Mouse (Mus musculus): Measurements from ENCODE around the gene Alkbh6. TPM values are rescaled to one million over a fixed set of nuclear protein-coding genes. Genes with fewer than 3 reads are reported as not detected.
A peak's percentile ranks its signal among the peaks of the same experiment; 100 is the strongest.

Alkbh6 gene
- polyA plus RNA-seq, 1 experiment from 2014 or later = 68.9 TPM

DNA sequence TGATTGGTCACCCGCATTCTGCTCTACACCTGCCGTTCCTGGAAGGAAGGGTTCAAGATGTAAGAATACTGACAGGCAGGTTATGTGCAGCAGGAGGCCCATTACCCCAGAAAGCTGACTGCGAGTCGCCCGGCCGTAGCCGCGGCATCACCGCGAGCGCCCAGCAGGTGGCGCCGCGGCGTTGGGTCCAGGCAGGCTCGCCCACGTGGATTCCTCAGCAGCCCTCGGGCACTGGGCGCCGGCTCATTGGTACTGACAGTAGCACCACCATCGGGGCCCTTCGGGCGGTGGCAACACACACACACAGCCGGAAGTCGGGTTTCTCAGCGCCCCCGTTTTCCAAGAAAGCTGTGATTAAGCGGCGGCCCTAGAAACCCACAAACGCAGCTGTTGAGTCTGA is 39.3 kb downstream of the Alkbh6 start:
- H3K4me2 ChIP-seq (ENCODE audit: low read length) = no peak overlapping the region
- no peak for ATAC-seq (ENCODE audit: insufficient number of reproducible peaks, insufficient read depth, low FRiP score, low read depth)
- H3K4me3 ChIP-seq (ENCODE audit: control insufficient read depth in 1 of 2, insufficient read depth in 1 of 2, low read depth in 1 of 2, low read length in 2 of 2) = no peak overlapping the region
- H3K9ac ChIP-seq (ENCODE audit: low read length) = no peak overlapping the region
- no peaks in the 10 kb centered on the region for H3K9me3 ChIP-seq (ENCODE audit: control insufficient read depth, low read length)
- whole genome bisulfite sequencing = 1% methylated on average over 30 of the region's 30 CpGs
- peaks cover 43% of the 10 kb centered on the region for H3K27me3 ChIP-seq (ENCODE audit: control insufficient read depth, insufficient read depth, low read length)
- H3K27ac ChIP-seq (replicated peaks in 1 of 2; ENCODE audit: control insufficient read depth in 1 of 2, insufficient read depth in 1 of 2, low read depth in 2 of 2, low read length in 2 of 2) = no peak overlapping the region
- H3K4me1 ChIP-seq (ENCODE audit: control insufficient read depth in 2 of 2, insufficient read depth in 2 of 2, low read length in 2 of 2) = no peaks in the 10 kb centered on the region
- H3K36me3 ChIP-seq (ENCODE audit: control insufficient read depth, insufficient read depth, low read length) = no peaks in the 10 kb centered on the region

DNA sequence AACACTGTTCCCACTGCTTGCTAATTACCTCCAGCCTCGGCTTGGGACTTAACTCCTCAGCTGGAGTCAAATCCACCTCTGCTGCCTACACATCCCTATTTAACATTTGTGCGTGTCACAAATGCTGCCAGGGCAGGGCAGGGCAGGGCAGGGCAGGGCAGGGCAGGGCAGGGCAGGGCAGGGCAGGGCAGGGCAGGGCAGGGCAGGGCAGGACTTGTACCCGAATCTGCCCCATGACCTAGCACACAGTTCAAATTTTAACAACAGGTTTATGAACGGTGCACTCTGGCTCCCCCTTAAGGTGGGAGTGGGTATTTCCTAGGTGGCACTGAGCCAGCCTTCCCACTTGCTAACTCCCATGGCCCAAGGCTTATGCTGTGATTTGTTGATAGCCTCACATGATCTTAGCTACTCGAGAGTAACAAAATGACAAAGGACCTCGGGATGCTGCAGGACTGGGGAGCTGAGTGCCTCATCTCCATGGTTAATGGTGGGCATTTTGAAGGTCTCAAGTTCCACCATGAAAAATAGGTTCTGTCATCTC is 44.8 kb downstream of the Alkbh6 start:
- ATAC-seq (ENCODE audit: insufficient number of reproducible peaks, insufficient read depth, low FRiP score, low read depth) = no peak
- Histone ChIP-seq H3K36me3 (ENCODE audit: control insufficient read depth, insufficient read depth, low read length) (no peaks in the 10 kb centered on the region), H3K27ac (replicated peaks in 1 of 2; ENCODE audit: control insufficient read depth in 1 of 2, insufficient read depth in 1 of 2, low read depth in 2 of 2, low read length in 2 of 2) (no peak overlapping the region), H3K4me2 (ENCODE audit: low read length) (no peak overlapping the region), H3K9me3 (ENCODE audit: control insufficient read depth, low read length) (no peaks in the 10 kb centered on the region), H3K4me1 (ENCODE audit: control insufficient read depth in 2 of 2, insufficient read depth in 2 of 2, low read length in 2 of 2) (peaks cover 0 to 2% of the 10 kb centered on the region in 2 experiments; a peak in 1 of 4 replicates), H3K27me3 (ENCODE audit: control insufficient read depth, insufficient read depth, low read length) (peaks cover 19% of the 10 kb centered on the region), H3K9ac (ENCODE audit: low read length) (no peak overlapping the region), H3K4me3 (ENCODE audit: control insufficient read depth in 1 of 2, insufficient read depth in 1 of 2, low read depth in 1 of 2, low read length in 2 of 2) (no peak overlapping the region)
- WGBS = 24% methylated on average over 6 of the region's 6 CpGs

DNA sequence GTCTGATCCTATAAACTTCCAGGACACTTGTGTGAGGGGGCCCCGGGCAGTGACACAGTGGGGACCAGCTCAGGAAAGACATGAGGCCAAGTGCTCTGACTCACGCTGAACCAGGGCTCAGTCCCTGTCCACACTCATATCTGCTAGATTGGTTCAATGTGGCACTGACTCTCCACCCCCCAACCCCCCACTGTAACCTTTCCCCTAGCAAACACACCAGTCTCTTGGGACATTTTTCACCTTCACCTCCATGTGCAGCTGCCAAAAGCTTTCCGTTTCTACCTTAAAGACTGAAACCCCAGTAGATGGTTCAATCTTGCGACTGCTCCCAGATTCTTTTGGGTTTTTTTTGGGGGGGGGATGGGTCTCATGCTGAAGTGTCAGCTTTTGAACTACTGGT is 45.5 kb downstream of the Alkbh6 start:
- H3K9me3 ChIP-seq (ENCODE audit: control insufficient read depth, low read length) = no peaks in the 10 kb centered on the region
- no peak overlapping the region for H3K4me2 ChIP-seq (ENCODE audit: low read length)
- WGBS = 65% methylated on average over 4 of the region's 4 CpGs
- no peak overlapping the region for H3K9ac ChIP-seq (ENCODE audit: low read length)
- H3K4me1 ChIP-seq (ENCODE audit: control insufficient read depth in 2 of 2, insufficient read depth in 2 of 2, low read length in 2 of 2) = peaks cover 0 to 2% of the 10 kb centered on the region in 2 experiments; a peak in 1 of 4 replicates
- H3K27ac ChIP-seq (replicated peaks in 1 of 2; ENCODE audit: control insufficient read depth in 1 of 2, insufficient read depth in 1 of 2, low read depth in 2 of 2, low read length in 2 of 2) = no peak overlapping the region
- no peaks in the 10 kb centered on the region for H3K36me3 ChIP-seq (ENCODE audit: control insufficient read depth, insufficient read depth, low read length)
- no peak overlapping the region for H3K4me3 ChIP-seq (ENCODE audit: control insufficient read depth in 1 of 2, insufficient read depth in 1 of 2, low read depth in 1 of 2, low read length in 2 of 2)
- peaks cover 12% of the 10 kb centered on the region for H3K27me3 ChIP-seq (ENCODE audit: control insufficient read depth, insufficient read depth, low read length)
- ATAC-seq (ENCODE audit: insufficient number of reproducible peaks, insufficient read depth, low FRiP score, low read depth) = no peak

DNA sequence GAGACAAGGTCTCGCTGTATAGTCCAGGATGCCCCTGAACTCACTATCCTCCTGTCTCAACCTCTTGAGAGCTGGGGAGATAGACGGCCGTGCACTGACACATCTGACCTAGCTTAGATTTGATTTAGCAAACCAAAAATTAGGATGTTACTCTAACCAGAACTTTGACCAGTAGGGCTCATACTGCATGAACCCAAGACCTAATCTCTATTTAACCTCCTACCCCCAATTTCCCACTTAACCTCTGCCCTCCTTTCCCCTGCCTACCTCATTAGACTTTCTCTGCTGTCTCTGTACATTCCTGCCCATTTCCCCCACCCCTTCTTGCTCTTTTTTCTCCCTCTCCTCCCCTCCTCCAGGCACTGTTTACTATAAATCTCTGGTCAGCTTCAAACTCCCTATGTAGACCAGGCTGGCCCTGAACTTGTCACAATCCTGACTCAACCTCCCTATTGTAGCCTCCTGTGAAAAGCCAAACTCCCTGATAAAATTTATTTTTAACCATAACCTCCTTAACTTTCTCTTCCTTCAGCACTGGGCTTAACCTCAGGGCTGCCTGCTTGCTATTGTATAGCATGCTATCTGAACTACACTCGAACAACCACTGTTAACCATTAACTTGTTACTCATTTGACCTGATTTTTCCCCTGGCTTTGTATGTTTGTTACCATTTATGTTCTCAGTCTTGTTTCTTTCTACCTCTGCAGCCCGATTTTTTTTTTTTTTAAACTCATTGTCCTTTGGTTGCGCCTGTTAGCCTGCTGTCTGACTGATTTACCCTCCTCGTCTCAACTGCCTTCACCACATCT is 50.1 kb downstream of the Alkbh6 start:
- 69% methylated on average over 7 of the region's 7 CpGs for WGBS

DNA sequence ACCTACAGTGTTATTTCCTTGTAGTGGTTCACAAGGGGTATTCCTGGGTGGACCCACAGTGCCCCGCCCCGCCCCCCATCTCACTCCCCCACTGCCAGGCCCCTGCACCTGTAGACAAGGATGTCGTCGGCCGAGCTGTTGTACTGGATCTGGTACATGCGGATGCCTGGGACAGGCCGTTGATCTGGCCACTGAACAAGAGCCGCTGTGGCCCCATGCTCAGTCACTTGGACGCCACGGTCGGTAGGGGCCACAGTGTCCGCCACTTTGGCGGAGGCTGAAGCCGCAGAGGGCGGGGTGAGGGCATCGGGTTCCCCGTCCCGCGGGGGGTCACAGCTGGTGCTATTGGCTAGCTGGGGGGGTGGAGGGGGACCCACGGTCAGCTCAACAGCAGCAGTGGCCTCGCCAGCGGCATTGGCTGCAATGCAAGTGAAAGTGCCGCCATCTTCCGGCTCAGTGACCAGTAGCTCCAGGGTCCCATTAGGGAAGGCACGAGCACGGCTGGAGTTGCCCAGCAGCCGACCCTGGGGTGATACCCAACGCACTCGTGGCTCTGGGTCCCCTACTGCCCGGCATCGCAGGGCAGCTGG is 50.9 kb downstream of the Alkbh6 start:
- no peaks in the 10 kb centered on the region for H3K36me3 ChIP-seq (ENCODE audit: control insufficient read depth, insufficient read depth, low read length)
- no peak overlapping the region for H3K4me2 ChIP-seq (ENCODE audit: low read length)
- peaks cover 7% of the 10 kb centered on the region for H3K27me3 ChIP-seq (ENCODE audit: control insufficient read depth, insufficient read depth, low read length)
- no peak overlapping the region for H3K4me3 ChIP-seq (ENCODE audit: control insufficient read depth in 1 of 2, insufficient read depth in 1 of 2, low read depth in 1 of 2, low read length in 2 of 2)
- H3K4me1 ChIP-seq (ENCODE audit: control insufficient read depth in 2 of 2, insufficient read depth in 2 of 2, low read length in 2 of 2) = peaks cover 2 to 11% of the 10 kb centered on the region in 2 experiments; a peak in 2 of 4 replicates
- no peak overlapping the region for H3K9ac ChIP-seq (ENCODE audit: low read length)
- WGBS = 76% methylated on average over 31 of the region's 31 CpGs
- no peak overlapping the region for H3K27ac ChIP-seq (replicated peaks in 1 of 2; ENCODE audit: control insufficient read depth in 1 of 2, insufficient read depth in 1 of 2, low read depth in 2 of 2, low read length in 2 of 2)
- ATAC-seq (ENCODE audit: insufficient number of reproducible peaks, insufficient read depth, low FRiP score, low read depth) = no peak
- H3K9me3 ChIP-seq (ENCODE audit: control insufficient read depth, low read length) = no peaks in the 10 kb centered on the region

More for the DNA sequence above, 50.1 kb downstream of the Alkbh6 start:
- Histone ChIP-seq H3K4me1 (ENCODE audit: control insufficient read depth in 2 of 2, insufficient read depth in 2 of 2, low read length in 2 of 2) (peaks cover 3 to 11% of the 10 kb centered on the region in 2 experiments; a peak in 3 of 4 replicates), H3K9me3 (ENCODE audit: control insufficient read depth, low read length) (no peaks in the 10 kb centered on the region), H3K9ac (ENCODE audit: low read length) (no peak overlapping the region), H3K36me3 (ENCODE audit: control insufficient read depth, insufficient read depth, low read length) (no peaks in the 10 kb centered on the region), H3K27ac (replicated peaks in 1 of 2; ENCODE audit: control insufficient read depth in 1 of 2, insufficient read depth in 1 of 2, low read depth in 2 of 2, low read length in 2 of 2) (no peak overlapping the region), H3K4me2 (ENCODE audit: low read length) (no peak overlapping the region), H3K27me3 (ENCODE audit: control insufficient read depth, insufficient read depth, low read length) (no peaks in the 10 kb centered on the region), H3K4me3 (ENCODE audit: control insufficient read depth in 1 of 2, insufficient read depth in 1 of 2, low read depth in 1 of 2, low read length in 2 of 2) (no peak overlapping the region)
- ATAC-seq (ENCODE audit: insufficient number of reproducible peaks, insufficient read depth, low FRiP score, low read depth) = no peak

DNA sequence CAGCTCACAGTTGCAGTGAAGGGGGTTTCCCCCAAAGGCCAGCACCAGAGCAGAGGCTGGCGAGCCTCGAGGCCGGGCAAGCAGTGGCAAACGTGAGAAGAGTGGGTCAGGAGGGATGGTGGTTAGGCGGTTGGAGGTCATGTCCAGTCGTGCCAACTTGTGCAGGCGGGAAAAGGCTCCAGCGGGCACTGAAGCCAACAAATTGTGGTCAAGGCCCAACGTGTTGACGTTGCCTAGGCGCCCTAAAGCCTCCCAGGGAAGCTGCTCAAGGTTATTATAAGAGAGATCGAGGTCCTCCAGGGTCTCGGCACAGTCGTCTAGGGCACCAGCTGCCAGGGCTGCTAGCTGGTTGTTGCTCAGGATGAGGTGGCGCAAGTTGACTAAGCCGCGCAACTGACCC is 51.5 kb downstream of the Alkbh6 start:
- WGBS = 80% methylated on average over 17 of the region's 17 CpGs
- H3K27me3 ChIP-seq (ENCODE audit: control insufficient read depth, insufficient read depth, low read length) = peaks cover 12% of the 10 kb centered on the region

DNA sequence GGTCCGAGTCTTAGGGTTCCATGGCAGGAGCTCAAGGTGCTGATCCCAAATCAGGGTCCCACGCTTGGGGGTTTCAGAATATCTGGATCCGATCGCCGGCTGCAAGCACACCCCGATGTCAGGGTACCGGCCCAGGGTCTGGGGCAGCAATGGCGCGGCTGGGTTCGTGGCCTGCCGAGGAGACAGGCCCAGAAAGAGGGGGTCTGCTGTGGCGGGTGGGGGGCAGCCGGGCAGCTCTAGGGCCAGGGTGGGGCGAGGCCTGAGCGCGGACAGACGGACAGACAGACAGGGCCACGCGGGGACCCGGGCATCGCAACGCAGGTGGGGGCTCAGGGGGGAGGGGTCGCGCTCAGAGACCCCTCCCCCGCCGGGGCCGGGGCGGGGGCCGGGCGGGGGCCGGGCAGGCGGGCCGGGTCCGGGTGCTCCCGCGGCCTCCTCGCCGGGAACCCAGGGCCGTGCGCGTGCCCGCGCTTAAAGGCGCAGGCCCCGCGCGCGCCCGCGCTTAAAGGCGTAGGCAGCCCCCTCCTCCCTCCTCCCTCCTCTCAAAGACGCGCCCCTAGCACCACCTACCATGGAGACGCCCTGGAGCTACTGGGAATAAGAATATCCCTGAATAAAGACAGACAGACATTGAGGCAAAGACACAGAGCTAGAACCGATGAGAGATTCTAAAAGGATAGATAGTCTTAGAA is 54.3 kb downstream of the Alkbh6 start, which contains the start of gene Lrfn3:
Lrfn3 (minus strand) TSS at position 121 of the 692 bp plus-strand sequence.
- Histone ChIP-seq H3K27ac (replicated peaks in 1 of 2; ENCODE audit: control insufficient read depth in 1 of 2, insufficient read depth in 1 of 2, low read depth in 2 of 2, low read length in 2 of 2) (no peak within 1 kb of the TSS), H3K27me3 (ENCODE audit: control insufficient read depth, insufficient read depth, low read length) (peaks cover 16% of the 10 kb centered on the region), H3K4me2 (ENCODE audit: low read length) (peak within 1 kb of the TSS; percentile 85), H3K9me3 (ENCODE audit: control insufficient read depth, low read length) (no peaks in the 10 kb centered on the region), H3K4me1 (ENCODE audit: control insufficient read depth in 2 of 2, insufficient read depth in 2 of 2, low read length in 2 of 2) (peaks cover 2 to 11% of the 10 kb centered on the region in 2 experiments; a peak in 2 of 4 replicates), H3K4me3 (ENCODE audit: control insufficient read depth in 1 of 2, insufficient read depth in 1 of 2, low read depth in 1 of 2, low read length in 2 of 2) (peak within 1 kb of the TSS; percentile 49 to 66), H3K9ac (ENCODE audit: low read length) (peak within 1 kb of the TSS; percentile 82), H3K36me3 (ENCODE audit: control insufficient read depth, insufficient read depth, low read length) (no peaks in the 10 kb centered on the region)
- 2% methylated on average over 40 of the region's 55 CpGs for WGBS
- ATAC-seq (ENCODE audit: insufficient number of reproducible peaks, insufficient read depth, low FRiP score, low read depth) = peak; percentile 40; the same call in 1 of the 2 replicates

More for the DNA sequence above, 51.5 kb downstream of the Alkbh6 start:
- no peak overlapping the region for H3K9ac ChIP-seq (ENCODE audit: low read length)
- H3K9me3 ChIP-seq (ENCODE audit: control insufficient read depth, low read length) = no peaks in the 10 kb centered on the region
- no peak overlapping the region for H3K27ac ChIP-seq (replicated peaks in 1 of 2; ENCODE audit: control insufficient read depth in 1 of 2, insufficient read depth in 1 of 2, low read depth in 2 of 2, low read length in 2 of 2)
- peaks cover 2 to 11% of the 10 kb centered on the region in 2 experiments; a peak in 2 of 4 replicates for H3K4me1 ChIP-seq (ENCODE audit: control insufficient read depth in 2 of 2, insufficient read depth in 2 of 2, low read length in 2 of 2)
- no peak overlapping the region for H3K4me2 ChIP-seq (ENCODE audit: low read length)
- H3K4me3 ChIP-seq (ENCODE audit: control insufficient read depth in 1 of 2, insufficient read depth in 1 of 2, low read depth in 1 of 2, low read length in 2 of 2) = no peak overlapping the region
- ATAC-seq (ENCODE audit: insufficient number of reproducible peaks, insufficient read depth, low FRiP score, low read depth) = no peak
- no peaks in the 10 kb centered on the region for H3K36me3 ChIP-seq (ENCODE audit: control insufficient read depth, insufficient read depth, low read length)

Measured in heart, embryonic 14.5 days (tissue).